Mouse (Mus musculus) forebrain, embryonic 10.5 days (tissue): ENCODE measurements at regions not wholly inside any gene's neighbourhood (a gene's known extent, or its start where the extent isn't known, plus 50 kb on each side); places are given as distances from the start of the nearest gene placed in this dataset.
"Not testable (repeated sequence)": the region's sequence is repeated elsewhere in the genome, so short reads cannot be mapped to it uniquely, and the experiment has no call there.

Source experiments
- DNase-seq: peaks from one replicate; pipeline ENCODE4 v3.0.0-alpha.2; 2017; ENCODE audit warnings: low spot score; ENCODE audit errors: extremely low spot score
- H3K27ac ChIP-seq: fragments of 300-500 bp; sonication (generic); 2 replicates; pipeline ENCODE4 v1.5.1; 2016; ENCODE audit warnings: mild to moderate bottlenecking
- H3K27me3 ChIP-seq: fragments of 300-500 bp; sonication (generic); 2 replicates; pipeline ENCODE4 v1.6.1; 2016; ENCODE audit warnings: mild to moderate bottlenecking; ENCODE audit not compliant: poor library complexity, severe bottlenecking
- H3K36me3 ChIP-seq: fragments of 300-500 bp; sonication (generic); replicated peaks from 2 replicates; pipeline ENCODE4 v1.6.1; 2016; ENCODE audit warnings: mild to moderate bottlenecking, moderate library complexity
- H3K4me1 ChIP-seq: fragments of 300-500 bp; sonication (generic); 2 replicates; pipeline ENCODE4 v1.6.1; 2016
- H3K4me3 ChIP-seq: fragments of 300-500 bp; sonication (generic); 2 replicates; pipeline ENCODE4 v1.5.1; 2016; ENCODE audit warnings: mild to moderate bottlenecking, moderate library complexity
- H3K9me3 ChIP-seq: fragments of 300-500 bp; sonication (generic); 2 replicates; pipeline ENCODE4 v1.6.1; 2016; ENCODE audit warnings: mild to moderate bottlenecking, moderate library complexity
- WGBS: fragments of 180-500 bp; shearing (Covaris S2); methylation state at CpG from one replicate; pipeline ENCODE4 v1.1.7; 2016; 5-methylcytosine and 5-hydroxymethylcytosine counted together

DNA sequence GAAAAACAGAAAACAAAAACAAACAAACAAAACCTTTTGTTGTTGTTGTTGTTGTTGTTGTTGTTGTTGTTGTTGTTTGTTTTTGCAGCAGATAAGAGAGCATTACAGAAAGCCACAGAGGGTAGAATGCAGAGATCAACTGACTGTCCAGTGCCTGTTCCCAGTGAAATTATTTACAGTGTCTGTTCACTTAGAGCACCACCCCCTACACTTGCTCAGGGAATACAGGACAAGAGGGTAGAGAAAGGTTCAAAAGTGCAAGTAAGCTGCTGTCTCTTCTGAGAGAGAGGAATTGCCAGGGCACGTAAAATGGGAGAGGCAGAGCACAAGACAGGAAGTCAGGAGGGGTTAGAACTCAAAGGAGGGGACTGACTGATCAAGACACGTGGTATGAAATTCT is 670.1 kb upstream of the Map3k7 start:
- 71% methylated on average over 2 of the region's 2 CpGs for WGBS
- DNase-seq = no peak

DNA sequence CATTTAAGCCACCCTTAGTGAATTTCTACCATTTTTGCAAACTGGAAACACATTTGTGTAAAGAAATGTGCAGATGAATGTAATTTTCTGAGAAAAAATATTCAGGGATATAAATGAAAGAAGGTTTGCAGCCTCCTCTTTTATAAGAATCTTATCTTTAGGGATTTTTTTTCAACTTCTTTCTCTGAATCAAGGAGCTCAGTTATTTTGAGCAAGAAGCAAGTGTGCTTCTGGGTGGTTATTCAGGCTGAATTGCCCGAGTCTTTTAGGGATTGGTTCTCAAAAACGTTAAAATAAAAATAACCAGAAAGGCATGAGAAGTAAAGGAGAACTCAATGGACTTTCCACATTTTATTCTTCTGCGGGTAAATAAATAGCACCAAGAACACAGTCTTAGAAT is 666.0 kb upstream of the Map3k7 start:
- WGBS = 89% methylated on average over 3 of the region's 3 CpGs
- H3K27ac ChIP-seq = no peak overlapping the region
- no peak for DNase-seq
- no peaks in the 10 kb centered on the region for H3K9me3 ChIP-seq
- no peaks in the 10 kb centered on the region for H3K4me1 ChIP-seq
- H3K4me3 ChIP-seq = no peak overlapping the region
- 0 out of 2 replicates have a peak, but pooled peaks cover 3% of the 10 kb centered on the region for H3K27me3 ChIP-seq
- no peaks in the 10 kb centered on the region for H3K36me3 ChIP-seq

More for the DNA sequence above, 670.1 kb upstream of the Map3k7 start:
- Histone ChIP-seq H3K4me1 (no peaks in the 10 kb centered on the region), H3K4me3 (no peak overlapping the region), H3K9me3 (no peaks in the 10 kb centered on the region), H3K27ac (no peak overlapping the region), H3K27me3 (no peaks in the 10 kb centered on the region), H3K36me3 (no peaks in the 10 kb centered on the region)

DNA sequence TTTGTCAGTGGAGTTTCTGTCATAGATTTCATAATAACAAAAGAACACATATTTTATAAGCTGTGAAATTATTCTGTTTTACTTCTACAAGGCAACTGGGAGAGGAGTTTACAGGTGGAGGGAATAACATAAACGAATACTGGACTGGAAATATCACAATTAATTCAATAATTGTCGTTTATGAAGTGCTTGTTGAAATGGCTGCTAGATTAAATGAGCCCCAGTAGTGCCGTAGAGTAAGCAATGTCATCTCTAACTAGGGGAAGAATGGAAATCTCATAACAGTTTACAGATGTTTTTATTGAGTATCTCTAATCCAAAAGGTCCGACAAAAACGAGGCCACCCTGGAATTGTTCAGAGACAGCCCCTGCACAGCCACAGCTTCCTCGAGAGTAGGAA is 644.6 kb upstream of the Map3k7 start:
- no peak for DNase-seq
- H3K4me3 ChIP-seq = no peak overlapping the region
- H3K27me3 ChIP-seq = peaks cover 21% of the 10 kb centered on the region
- peaks cover 19% of the 10 kb centered on the region for H3K4me1 ChIP-seq
- H3K36me3 ChIP-seq = no peaks in the 10 kb centered on the region
- H3K27ac ChIP-seq = no peak overlapping the region
- no peaks in the 10 kb centered on the region for H3K9me3 ChIP-seq
- WGBS = 32% methylated on average over 6 of the region's 6 CpGs

DNA sequence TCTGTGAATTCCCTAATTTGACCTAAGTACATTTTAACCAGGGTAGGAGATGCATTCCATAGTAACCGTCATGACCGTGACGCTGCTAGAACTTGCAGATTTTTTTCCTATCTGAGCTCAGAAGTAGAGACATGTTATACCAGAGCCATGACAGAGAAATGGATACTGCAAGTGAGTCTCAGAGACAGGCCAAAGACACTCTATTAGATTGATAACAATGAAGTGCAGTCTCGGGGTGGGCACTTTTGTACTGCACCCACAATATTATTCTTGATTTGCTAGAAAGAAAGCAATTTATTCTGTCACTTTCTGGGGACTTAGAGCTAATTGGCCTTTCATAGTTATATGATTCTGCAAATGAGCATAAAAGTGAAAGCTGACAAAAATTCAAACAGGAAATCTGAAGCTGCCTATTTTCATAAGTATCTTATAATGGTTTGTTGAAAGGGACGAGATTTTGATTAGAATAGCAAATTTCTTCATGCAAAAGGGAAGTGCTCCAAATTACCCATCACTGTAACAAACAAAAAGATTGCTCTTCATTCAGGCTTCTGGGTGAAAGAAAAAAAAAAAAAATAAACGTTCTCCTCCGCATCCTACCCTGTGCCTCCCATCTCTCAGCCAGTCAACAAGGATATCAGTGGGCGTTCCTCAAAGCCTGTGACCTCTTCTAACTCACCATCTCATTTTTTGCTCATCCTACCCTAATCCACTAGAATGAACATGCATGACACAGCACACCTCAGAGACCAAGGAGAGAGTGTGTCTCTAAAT is 643.0 kb upstream of the Map3k7 start:
- Histone ChIP-seq H3K4me3 (no peak overlapping the region), H3K27ac (no peak overlapping the region), H3K36me3 (no peaks in the 10 kb centered on the region), H3K9me3 (no peaks in the 10 kb centered on the region), H3K27me3 (peaks cover 21% of the 10 kb centered on the region), H3K4me1 (peaks cover 19% of the 10 kb centered on the region)
- DNase-seq = no peak
- 79% methylated on average over 8 of the region's 8 CpGs for WGBS

DNA sequence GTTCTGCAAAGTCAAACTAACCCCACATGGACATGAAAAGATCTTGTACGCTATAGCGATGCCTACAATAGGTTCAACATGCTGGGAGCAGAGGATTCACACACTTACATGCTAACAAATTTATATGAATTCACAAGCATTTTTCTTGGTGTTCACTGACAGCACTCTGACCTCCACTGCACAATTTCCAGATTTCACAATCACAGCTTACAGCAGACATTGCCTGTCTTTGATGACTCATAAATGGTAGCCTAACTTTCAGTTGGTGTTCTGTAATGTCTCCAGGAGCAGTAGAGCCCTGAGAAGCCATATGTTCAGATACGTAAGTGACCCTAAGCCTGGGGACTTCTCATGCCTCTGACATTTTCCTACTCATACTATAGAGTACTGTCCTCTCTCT is 640.1 kb upstream of the Map3k7 start:
- 96% methylated on average over 3 of the region's 3 CpGs for WGBS
- Histone ChIP-seq H3K27me3 (peaks cover 9% of the 10 kb centered on the region), H3K27ac (no peak overlapping the region), H3K9me3 (no peaks in the 10 kb centered on the region), H3K36me3 (no peaks in the 10 kb centered on the region), H3K4me1 (peaks cover 19% of the 10 kb centered on the region), H3K4me3 (no peak overlapping the region)
- DNase-seq = no peak

DNA sequence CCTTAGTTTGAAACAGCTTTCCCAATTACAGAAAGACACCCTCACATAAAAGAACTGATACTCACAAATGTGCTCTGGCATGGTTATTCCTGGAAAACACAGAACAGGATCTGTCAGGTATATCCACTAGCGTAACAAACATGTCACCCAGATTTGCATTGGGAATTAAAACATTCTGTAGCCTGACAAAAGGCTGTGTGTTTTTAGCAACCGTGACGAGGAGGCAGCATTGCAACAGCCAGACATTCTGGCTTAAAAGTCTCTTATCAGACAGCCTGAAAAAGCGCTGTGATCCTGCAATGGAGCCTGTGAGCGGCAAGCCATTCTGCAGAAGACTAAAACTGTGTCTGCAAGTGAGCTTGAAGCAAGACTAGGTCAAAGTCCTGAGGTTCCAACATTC is 635.1 kb upstream of the Map3k7 start:
- no peak overlapping the region for H3K4me3 ChIP-seq
- no peak for DNase-seq
- H3K36me3 ChIP-seq = no peaks in the 10 kb centered on the region
- 69% methylated on average over 5 of the region's 5 CpGs for WGBS
- H3K4me1 ChIP-seq = no peaks in the 10 kb centered on the region
- H3K27ac ChIP-seq = no peak overlapping the region
- H3K9me3 ChIP-seq = no peaks in the 10 kb centered on the region
- no peaks in the 10 kb centered on the region for H3K27me3 ChIP-seq

DNA sequence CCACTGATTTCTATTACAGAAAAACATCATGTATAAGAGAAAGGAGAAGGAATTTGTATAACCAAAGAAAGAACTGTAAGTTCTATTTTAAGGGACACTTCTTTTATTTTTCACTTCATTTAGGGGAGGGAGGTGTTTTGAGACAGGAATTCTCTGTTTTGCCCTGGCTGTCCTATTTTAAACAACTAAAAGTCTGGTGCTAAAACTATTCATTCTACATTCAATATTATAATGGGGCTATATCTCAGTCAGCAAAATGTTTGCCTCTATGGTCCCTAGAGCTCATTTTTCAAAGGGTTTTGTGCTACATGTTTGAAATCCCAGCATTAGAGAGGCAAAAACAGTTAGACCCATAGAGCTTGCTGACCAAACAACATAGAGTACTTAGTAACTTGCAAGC is 632.8 kb upstream of the Map3k7 start:
- H3K4me3 ChIP-seq = no peak overlapping the region
- H3K36me3 ChIP-seq = no peaks in the 10 kb centered on the region
- H3K27me3 ChIP-seq = no peaks in the 10 kb centered on the region
- DNase-seq = no peak
- no peaks in the 10 kb centered on the region for H3K4me1 ChIP-seq
- no peak overlapping the region for H3K27ac ChIP-seq
- no peaks in the 10 kb centered on the region for H3K9me3 ChIP-seq

DNA sequence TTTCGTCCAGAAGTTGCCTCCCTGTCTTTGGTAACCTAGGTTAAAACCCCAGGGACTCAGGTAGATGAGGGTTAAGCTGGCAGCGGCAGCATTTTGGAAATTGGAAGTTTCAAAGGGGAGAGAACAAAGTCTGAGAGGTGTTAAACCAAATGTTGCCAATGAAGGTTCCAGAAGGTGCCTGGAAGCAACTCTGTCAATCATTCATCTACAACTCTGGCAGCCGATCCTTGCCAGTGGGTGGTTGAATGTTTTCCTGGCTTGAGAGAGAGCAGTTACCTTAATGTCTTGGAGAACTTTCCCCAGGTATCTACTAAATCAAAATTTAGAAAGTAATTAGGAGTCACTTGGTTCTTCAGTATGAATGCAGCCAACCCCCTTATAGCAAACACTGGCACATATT is 628.2 kb upstream of the Map3k7 start:
- H3K27ac ChIP-seq = no peak overlapping the region
- WGBS = 86% methylated on average over 3 of the region's 3 CpGs
- H3K4me1 ChIP-seq = peaks cover 5% of the 10 kb centered on the region; the same call in 1 of the 2 replicates
- H3K36me3 ChIP-seq = no peaks in the 10 kb centered on the region
- no peak for DNase-seq
- no peak overlapping the region for H3K4me3 ChIP-seq
- H3K27me3 ChIP-seq = no peaks in the 10 kb centered on the region
- H3K9me3 ChIP-seq = no peaks in the 10 kb centered on the region

DNA sequence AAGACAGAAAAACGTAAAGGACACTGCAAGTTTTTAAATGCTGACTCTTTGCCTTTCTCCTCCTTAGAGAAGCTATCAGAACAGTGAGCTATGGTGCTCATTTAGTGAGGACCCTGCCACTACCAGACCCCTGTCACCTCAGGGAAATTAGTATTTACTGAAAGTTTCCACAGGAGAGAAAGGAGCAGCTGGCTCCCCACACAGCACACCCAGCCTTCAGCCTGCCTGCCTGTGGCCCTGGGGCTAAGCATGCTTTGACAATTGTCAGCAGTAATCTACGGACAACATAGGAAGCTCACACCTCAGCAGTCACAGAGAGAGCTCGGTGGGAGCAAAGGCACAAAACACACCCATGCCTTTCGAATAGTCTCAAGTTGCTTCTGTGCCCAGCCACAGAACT is 625.9 kb upstream of the Map3k7 start:
- WGBS = 50% methylated on average over 4 of the region's 4 CpGs
- Histone ChIP-seq H3K36me3 (no peaks in the 10 kb centered on the region), H3K4me3 (no peak overlapping the region), H3K4me1 (peaks cover 5% of the 10 kb centered on the region; the same call in 1 of the 2 replicates), H3K27me3 (no peaks in the 10 kb centered on the region), H3K9me3 (no peaks in the 10 kb centered on the region), H3K27ac (no peak overlapping the region)
- DNase-seq = no peak

DNA sequence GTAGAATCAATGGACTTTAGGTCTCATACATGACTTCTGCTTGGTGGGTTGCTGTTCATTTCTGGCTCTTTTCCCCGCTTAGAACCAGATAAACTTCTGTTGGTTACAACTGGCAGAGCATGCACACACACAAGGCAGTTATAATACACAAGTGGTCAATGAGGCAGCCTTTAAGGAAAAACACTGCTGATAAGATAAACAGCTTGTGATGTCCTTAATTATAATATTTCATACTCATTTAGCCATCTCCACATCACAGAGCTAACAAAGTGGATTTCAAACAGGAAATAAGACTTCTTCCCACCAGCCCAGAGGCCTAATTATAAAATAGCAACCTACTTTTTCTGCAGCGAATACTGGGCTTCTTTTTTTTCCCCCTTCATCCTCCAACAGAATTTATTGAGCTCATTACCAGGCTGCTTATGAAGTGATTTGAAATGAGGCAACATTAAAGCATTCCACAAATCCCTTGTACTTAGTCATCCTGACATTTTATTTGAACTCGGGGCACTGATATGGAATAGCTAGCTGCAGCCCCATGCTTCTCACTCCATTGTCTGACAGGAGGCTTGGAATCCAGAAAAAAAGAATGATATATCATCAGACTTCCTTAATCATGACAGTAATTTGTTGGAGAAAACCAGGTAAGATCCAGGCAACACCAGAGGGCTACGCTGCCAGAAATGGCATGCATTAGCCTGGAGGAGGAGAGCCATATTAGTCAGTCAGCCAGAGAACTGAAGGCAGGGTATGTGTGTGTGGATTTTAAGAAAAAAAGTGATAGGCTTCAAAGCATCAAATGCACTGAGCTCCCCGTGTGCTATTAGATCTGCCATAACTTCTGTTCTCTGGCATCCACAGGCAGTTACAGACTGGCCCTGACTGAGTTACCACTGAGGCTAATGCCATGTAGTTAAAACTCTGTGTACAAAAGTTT is 620.3 kb upstream of the Map3k7 start:
- no peaks in the 10 kb centered on the region for H3K27me3 ChIP-seq
- no peaks in the 10 kb centered on the region for H3K4me1 ChIP-seq
- no peak for DNase-seq
- no peak overlapping the region for H3K27ac ChIP-seq
- no peak overlapping the region for H3K4me3 ChIP-seq
- WGBS = 83% methylated on average over 5 of the region's 5 CpGs
- no peaks in the 10 kb centered on the region for H3K9me3 ChIP-seq
- no peaks in the 10 kb centered on the region for H3K36me3 ChIP-seq

DNA sequence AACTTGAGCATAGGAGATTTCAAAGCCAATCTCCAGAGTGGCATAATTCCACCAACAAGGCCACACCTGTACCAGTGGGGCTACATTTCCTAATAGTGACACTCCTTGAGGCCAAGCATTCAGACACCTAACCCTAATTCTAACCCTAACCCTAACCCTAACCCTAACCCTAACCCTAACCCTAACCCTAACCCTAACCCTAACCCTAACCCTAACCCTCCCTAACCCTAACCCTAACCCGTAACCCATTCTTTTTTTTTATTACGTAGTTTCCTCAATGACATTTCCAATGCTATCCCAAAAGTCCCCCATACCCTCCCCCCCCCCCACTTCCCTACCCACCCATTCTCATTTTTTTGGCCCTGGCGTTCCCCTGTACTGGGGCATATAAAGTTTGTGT is 609.9 kb upstream of the Map3k7 start:
- not testable (repeated sequence) for DNase-seq, H3K9me3 ChIP-seq, H3K36me3 ChIP-seq, H3K4me3 ChIP-seq, H3K4me1 ChIP-seq, H3K27me3 ChIP-seq, H3K27ac ChIP-seq
- 97% methylated on average over 2 of the region's 3 CpGs for WGBS

DNA sequence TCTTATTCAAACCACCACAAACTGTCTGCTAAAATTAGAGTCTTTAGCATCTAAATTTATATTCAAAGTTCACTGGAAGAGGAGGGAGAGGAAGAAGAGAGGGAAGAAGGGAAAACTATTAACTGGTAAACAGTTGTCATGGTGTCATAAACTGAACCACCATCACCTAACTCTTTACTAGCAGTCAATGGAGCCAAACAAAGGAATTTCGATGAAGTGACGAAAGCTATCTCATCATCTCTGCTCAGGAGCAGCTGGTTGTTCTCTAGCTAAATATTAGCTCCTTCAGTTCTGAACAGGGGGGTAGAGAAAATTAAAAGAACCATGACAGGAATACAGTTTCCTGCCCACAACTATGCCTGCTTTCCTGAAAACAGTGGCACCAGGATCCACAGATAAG is 608.9 kb upstream of the Map3k7 start:
- no peaks in the 10 kb centered on the region for H3K27me3 ChIP-seq
- H3K4me3 ChIP-seq = no peak overlapping the region
- no peak for DNase-seq
- no peaks in the 10 kb centered on the region for H3K9me3 ChIP-seq
- no peak overlapping the region for H3K27ac ChIP-seq
- no peaks in the 10 kb centered on the region for H3K4me1 ChIP-seq
- H3K36me3 ChIP-seq = no peaks in the 10 kb centered on the region
- WGBS = 97% methylated on average over 2 of the region's 2 CpGs

DNA sequence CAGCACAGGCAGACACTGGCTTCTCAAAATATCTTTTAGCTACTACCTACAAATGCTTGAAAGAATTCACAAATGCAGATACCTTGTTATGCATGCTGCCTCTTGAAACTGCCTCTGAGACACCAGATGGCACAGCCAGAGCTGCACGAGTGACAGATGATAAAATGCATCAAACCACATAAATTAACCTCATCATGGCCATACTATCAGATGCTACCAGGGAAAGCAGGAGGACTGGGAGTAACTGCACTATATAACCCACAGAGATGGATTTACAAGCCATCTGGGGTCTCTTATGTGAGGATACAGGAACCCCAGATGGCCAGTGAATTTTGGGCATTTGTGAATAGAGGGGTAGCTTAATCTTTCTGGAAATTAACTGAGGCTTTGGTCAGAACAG is 597.7 kb upstream of the Map3k7 start:
- H3K9me3 ChIP-seq = no peaks in the 10 kb centered on the region
- no peak overlapping the region for H3K27ac ChIP-seq
- WGBS = 79% methylated on average over 1 of the region's 1 CpGs
- no peaks in the 10 kb centered on the region for H3K27me3 ChIP-seq
- H3K4me1 ChIP-seq = no peaks in the 10 kb centered on the region
- no peak overlapping the region for H3K4me3 ChIP-seq
- H3K36me3 ChIP-seq = no peaks in the 10 kb centered on the region
- DNase-seq = no peak
